Mouse (Mus musculus) granulocyte monocyte progenitor cell, adult 5-6 weeks (primary cell): ENCODE results near the gene Naglu. TPM values are rescaled to one million over a fixed set of nuclear protein-coding genes. Genes with fewer than 3 reads are reported as not detected.
A peak's percentile ranks its signal among the peaks of the same experiment; 100 is the strongest.

Source experiments
- ATAC-seq: replicated peaks from 2 replicates; pipeline ENCODE4 v1.8.0; 2016; ENCODE audit warnings: mild to moderate bottlenecking, moderate TSS enrichment, inconsistent platforms; ENCODE audit not compliant: poor library complexity, severe bottlenecking
- total RNA-seq, 2 experiments: library from RNA; stranded (forward) in 1 of 2; stranded (reverse) in 1 of 2; fragments of 200-712, 200-1000 nt in 1 of 2; fragments of >200 nt in 1 of 2; fragmentation: Nextera tagmentation in 1 of 2; gene quantifications; 2 replicates each; pipeline ENCODE4 v1.2.3; 2014 to 2017

The Naglu gene
- total RNA-seq, 2 experiments from 2014 or later, result 9.3 to 13.7 TPM

DNA sequence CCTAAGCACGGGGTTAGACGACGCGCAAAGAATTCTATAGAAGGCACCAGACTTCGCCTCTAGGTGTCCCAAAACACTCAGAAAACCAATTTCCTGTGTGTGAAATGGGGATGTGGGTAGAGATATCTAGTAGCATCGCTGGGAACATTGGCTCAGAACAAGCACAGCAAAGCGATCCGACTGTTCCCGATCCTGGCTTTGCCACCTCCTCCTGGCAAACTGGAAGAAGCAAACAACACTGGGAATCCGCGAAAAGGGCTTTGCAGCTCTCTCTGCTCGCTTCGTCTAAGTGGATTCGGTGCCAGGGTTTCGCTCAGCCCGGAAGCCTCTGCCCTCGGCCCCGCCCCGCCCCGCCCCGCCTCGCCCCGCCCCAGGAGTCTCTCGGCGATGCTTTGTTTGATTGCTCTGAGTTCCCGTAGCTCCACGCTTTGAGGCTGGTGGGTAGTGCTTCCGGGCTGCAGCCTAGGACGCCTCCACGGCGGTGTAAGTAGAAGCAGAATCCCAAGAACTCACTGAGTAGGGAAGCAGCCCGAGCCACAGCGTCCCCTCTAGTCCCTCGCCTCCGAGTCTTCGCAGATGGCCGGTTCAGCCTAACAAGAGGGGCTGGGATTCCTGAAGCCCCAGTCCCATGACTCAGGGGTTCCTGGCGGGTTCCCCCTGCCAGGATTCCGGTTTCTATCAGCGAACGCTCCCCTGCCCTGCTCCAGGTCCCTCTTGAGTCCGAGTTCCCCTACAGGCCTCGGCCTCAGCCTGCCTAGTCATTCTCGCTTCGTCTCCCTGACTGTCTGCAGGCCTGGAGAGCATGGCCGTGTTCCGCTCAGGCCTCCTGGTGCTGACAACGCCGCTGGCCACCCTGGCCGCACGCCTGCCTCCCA, 12.6 kb downstream of the Naglu start, which contains the start of gene Coasy:
Coasy (plus strand) TSS at position 358 of the 875 bp plus-strand sequence.
- peak; percentile 47 for ATAC-seq

DNA sequence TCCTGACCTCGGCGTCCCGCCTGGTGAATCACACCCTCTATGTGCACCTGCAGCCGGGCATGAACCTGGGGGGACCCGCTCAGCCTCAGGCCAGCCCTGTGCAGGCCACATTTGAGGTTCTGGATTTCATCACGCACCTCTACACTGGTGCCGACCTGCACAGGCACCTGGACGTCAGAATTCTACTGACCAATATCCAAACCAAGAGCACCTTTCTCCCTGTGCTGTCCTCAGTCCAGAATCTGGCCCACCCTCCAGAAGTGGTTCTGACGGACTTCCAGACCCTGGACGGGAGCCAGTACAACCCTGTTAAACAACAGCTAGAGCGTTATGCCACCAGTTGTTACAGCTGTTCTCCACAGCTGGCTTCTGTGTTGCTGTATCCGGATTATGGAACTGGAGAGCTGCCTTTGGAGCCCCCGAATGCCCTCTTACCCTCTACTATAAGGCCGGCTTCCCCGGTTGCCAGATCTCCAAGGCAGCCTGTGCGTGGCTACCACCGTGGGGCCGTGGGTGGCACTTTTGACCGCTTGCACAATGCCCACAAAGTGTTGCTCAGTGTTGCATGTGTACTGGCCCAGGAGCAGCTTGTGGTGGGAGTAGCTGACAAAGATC, 13.4 kb downstream of the Naglu start:
- ATAC-seq, result peak; percentile 35

DNA sequence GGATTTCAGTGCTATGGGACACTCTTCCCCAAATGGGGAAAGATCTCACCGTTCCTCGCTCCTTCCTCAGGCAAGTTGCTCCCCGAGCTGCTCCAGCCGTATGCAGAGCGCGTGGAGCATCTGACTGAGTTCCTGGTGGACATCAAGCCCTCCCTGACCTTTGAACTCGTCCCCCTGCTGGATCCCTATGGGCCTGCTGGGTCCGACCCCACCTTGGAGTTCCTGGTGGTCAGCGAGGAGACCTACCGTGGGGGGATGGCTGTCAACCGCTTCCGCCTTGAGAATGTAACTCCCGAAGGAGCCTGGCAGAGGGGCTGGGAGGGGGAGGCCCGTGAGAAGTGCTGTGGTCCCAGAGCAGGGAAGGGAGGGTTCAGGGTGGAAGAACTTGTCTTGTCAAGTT, 14.4 kb downstream of the Naglu start:
- ATAC-seq, result no peak

DNA sequence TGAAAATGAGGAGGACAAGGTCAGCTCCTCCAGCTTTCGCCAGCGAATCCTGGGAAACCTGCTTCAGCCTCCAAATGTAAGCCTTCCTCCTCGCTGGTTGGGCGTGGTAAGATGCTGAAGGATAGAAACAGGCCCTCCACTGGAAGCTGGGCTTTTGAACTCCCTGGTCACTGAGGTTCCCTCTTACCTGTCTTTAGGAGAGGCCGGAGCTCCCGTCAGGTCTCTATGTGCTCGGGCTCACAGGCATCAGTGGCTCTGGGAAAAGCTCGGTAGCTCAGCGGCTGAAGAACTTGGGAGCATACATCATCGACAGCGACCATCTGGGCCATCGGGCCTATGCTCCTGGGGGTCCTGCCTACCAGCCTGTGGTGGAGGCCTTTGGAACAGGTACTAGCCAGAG, 15.0 kb downstream of the Naglu start:
- no peak for ATAC-seq

DNA sequence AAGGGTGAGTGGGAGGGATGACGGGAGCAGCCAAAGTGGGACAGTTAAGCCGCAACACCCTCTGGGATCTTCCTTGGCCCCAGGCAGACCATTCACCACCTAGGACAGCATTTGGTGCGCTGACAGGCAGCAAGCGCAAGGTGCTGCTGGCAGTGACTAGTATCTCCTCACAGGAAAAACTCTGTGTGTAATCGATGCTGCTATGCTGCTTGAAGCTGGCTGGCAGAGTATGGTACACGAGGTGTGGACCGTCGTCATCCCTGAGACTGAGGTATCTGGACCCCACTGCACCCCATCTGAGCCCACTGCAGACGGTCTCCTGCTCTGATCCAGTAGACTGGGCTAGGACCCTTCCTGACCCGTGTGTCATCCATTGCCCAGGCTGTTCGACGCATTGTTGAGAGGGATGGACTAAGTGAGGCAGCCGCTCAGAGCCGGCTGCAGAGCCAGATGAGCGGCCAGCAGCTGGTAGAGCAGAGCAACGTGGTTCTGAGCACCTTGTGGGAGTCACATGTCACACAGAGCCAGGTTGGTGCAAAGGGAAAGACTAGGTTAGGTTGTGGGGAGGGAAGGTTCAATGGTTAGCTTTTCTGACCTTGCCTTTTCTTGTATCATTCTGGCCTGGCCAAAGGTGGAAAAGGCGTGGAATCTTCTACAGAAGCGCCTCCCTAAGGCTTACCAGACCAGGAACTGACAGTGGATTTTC, 16.0 kb downstream of the Naglu start:
- ATAC-seq, result no peak

DNA sequence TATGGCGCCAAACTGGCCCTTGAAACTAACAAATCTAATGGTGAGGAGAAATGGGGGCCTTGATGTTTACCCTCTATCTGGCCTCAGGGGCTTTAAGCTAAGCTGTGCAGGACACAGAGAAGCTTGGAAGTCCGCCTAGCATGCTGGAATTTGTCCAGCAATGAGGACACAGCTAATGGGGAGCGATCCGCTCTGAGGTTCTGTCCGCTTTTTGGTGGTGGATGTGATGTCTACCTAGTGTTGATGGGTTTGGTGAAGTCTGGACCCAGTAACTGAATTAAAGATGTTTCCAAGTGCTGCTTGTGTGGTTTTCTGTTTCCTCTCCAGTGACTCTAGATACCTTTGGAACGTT, 16.5 kb downstream of the Naglu start:
- no peak for ATAC-seq

DNA sequence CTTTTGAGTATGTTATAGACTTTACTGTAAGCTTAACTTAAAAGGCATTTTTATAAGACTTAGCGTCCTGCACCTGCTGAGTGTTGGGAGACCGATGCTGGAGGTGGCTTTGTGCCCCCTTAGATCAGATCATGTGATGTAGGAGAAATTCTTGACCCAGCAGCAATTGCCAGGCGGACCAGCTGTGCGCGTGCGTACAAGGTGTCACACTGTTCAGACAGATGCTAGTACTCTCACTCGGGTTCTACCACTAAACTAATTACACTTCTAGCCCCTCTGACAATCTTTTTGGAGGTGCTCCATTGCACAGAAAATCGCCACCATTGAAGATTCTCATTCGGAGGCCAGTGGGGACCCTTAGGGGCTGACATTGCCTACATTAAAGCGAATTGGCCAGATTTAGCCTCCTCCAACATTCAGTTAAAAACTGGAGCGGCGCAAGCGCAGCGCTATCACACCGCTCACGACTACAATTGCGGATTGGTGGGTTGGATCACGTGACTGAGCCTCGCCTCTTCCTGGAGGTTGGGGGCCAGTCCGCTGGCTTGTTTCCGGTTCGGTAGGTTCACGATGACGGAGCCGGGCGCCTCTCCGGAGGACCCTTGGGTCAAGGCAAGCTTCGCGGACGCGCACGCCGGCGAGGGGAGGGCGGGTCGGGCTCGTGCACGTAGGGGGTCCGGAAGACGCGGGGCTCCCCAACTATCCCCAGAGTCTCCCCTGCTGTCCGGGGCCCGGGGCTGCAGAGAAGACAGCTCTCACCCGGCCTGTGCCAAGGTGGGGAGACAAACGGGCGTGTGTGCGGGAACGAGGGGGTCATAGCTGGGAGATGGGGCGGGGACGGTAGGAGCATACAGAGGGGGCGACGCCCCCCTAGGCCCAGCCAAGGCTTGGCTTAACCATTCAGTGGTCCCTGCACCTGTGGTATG, 17.2 kb downstream of the Naglu start, which contains the start of gene Mlx:
Mlx (plus strand) TSS at position 522 of the 926 bp plus-strand sequence.
- peak; percentile 51 for ATAC-seq

DNA sequence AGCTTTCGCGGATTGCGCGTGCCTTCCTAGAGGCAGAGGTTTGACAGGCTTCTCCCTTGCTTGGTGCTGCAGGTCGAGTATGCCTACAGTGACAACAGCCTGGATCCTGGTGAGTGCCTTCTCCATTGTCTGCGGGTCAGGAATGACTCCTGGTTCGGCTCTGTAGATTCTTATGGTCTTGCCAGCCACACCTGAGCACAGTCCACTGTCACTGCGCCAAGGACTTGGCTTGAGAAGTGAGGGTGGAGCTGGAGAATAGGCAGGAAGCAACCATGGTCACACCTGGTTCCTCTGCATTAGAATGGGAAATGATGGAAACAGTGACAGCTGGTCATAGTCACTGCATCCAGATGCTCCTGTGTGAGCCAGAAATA, 17.9 kb downstream of the Naglu start:
- ATAC-seq, result no peak

DNA sequence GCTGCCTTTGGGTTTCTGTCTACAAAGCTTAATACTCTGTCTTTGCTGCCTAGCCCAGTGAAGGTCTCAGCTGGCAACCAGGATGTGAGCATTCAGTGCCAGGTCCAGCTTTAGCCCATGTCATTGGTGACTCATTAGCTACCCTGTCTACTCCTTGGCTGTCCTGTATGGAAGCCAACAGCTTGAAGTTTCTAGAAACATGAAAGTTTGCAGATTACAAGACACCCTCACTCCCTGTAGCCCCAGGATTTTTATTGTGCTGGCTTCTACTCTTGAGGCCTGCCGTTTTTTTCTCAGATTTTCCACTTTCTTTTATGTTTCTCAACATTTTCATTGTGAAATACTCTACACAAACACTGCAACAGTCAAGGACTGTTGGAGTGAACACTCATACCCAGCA, 20.1 kb downstream of the Naglu start:
- ATAC-seq, result peak; percentile 36

DNA sequence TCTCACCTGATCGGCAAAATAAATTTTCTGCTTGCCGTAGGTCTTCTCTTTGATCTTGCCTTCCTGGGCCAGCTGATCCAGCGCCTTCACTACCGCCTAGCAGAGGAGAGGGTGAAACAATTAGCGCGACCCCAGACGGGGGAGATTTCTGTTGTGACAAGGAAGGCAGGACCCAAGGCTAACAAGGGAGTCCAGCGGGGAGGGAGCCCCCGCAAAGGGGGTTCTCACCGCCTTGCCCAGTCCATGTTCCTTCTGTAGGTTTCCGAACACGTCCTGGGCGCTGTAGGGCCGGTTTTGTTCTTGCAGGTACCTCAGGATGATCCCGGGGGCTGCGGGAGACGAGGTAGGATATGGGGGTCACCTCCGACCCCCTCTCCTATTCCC, 25.1 kb downstream of the Naglu start:
- peak; percentile 6; the same call in 1 of the 2 replicates for ATAC-seq

DNA sequence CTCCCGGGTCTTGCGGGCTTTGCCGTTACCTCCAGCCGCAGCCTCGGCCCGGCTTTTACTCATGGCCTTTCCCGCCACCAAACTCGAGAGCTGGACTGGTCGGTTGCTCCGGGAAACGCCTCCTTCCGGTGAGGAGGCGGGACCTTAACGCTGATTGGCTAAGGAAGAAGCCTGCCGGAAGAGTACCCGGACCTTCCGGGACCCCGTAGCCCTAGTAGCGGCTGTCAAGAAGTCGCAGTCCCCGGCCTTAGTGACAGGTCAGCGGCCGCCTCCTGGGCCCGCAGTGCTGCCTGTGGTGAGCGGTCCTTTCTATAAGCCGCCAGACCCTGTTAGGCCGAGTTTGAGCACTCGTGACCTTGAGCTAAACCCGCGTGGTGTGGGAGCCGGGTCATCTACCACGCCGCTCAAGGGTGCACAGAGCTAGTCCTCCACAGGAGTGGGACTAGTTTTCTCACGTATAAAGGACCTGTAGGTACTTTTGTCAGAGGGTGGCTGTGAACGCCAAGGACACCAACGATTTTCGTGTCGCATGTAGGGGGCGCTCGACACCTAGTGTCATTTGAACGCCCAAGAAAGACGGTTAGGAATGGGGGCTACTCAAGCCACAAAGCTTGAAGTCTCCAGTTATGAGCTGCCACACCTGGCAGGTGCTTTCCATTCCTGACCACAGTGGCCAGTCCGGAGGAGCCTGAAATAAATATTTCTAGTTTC, 25.7 kb downstream of the Naglu start, which contains the start of gene Psmc3ip:
Psmc3ip (minus strand) TSS at position 123 of the 711 bp plus-strand sequence.
- ATAC-seq, result peak; percentile 97

DNA sequence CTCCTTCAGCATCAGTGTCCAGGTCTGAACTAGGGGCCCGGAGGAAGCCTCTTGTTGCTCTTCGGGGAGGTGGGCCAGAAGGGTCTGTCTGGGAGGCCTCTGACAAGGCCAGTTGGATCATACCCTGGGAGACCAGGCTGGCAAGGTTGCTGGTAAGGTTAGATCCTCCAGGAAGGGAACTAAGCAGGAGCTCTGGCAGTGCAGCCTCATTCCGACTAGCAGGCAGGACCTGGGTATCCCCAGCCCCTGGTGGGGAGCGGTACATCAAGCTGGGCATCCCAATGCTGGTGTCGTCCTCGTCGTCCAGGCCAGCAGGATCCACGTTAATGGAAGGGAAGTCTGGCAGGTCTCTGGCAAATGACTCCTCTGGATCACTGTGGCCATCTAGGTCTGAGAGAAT, 28.4 kb downstream of the Naglu start:
- no peak for ATAC-seq

DNA sequence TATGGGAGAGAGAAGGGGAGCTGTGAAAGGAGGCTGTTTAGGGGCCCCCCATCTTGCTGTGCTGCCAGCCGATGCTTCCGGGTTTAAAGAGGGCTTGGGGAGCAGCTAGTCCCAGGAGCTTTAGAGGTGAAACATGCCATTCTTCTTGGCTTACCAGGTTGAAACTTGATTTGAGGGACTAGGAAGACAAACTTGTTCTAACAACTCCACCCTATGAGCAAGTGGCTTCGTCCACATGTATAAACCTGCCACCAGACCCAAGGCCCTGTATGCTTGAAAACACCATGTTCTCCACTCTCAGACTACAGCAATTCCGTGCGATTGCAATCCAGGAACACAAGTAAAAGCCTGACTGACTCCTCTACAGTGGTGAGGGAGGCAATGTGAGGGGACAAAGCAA, 33.2 kb downstream of the Naglu start:
- ATAC-seq, result no peak

DNA sequence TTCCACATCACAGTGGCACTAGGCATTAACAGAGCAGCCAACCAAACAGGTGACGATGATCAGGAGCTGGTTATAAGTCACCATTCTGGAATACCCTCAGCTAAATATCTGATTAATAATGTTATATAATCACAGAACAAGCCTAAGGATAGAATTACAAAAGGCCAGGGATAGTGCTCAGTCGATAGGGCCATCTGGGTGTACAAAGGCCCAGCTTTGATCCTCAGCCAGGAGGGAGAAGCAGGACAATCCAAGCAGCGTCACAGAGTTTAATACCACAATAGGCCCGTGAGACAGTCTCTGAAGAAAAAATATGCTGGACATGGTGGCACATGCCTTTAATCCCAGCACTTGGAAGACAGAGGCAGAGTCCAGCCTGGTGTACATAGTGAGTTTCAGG, 39.5 kb downstream of the Naglu start:
- no peak for ATAC-seq

DNA sequence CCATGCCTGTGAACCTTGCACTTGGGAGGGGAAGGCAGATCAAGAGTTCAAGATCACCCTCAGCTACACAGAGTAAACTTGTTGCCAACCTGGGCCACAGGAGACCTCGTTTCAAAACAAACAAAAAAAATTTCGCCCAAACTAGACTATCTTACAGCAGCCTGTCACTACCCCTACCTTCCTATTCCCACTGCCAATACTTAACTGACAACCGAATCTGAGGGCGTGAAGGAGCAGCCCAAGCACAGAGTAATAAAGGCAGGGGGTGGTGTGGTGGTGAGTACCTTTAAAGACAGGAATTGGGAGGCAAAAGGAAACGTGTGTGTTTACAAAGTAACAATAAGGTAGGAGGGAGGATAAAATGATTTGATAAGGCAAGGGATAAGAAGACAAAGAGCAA, 40.9 kb downstream of the Naglu start:
- ATAC-seq, result no peak

DNA sequence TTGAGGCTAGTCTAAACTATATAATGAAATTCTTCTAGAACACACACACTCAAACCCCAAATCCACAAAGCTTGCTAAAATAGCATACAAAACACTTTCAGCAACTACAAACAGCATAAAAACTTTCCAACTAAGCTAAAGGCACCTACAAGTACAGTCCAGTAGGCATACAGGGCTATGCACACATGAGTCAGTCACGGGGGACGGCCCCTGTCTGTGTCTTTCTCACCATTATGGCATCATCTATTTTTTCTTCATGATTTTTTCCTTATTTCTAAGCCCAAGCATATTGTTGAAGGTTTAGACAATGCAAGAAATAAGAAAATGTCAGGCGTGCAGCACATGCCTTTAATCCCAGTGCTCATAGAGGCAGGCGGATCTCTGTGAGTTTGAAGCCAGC, 41.4 kb downstream of the Naglu start:
- no peak for ATAC-seq

DNA sequence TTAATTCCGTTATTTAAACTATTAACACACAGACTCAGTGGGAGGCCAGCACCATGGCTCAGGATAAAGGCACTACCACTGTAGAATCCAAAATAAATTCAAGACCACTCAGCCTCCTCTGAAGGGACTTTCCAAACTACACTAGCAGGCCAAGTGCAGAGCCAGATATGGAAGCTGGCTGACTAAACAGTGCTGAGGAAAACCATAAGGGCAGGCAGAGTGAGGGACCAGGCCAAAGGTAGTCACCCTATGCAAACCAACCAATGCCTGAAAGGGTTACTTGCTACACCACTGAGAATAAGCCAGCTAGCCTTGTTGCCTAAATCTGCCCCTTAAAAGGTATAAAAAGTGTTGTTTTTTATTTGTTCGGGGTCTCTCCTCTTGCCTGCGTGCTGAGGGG, 42.4 kb downstream of the Naglu start:
- ATAC-seq, result no peak

DNA sequence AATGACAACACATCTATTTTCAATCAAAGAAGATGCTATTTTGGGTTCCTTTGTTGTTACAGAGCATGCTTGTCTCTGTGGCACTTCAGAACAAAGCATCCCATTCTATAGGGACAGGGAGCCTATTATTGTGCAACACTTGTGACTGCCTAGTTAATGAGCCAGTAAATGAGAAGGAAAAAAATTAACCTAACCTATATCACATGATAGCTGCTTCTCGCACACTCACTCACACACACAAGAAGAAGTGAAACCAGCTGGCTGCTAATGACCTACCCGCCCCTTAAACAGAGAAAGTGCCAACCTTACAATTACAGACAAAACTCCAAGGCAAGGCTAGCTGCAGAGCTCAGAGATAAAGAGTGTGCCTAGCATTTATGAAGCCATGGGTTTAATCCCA, 45.8 kb downstream of the Naglu start:
- peak; percentile 68 for ATAC-seq

DNA sequence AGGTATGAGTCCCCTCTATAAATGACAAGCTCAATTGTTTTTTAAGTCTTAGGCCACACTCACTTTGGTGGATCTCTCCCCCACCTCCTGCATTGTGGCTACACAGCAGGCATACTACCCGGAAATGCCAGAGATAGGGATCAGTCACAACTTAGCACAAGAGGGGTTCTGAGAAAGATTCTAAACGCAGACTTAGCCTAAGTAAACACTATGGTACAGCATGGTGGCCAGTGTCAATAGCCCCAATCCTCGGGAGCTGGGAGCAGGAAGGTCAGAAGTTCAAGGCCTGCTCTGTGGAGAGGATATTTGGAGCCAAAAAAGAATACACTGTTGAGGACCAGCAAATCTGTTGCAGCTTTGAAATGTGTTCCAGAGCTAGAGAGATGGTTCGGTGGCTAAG, 48.3 kb downstream of the Naglu start:
- no peak for ATAC-seq
